Mouse (Mus musculus): ENCODE data around the gene Zfand2a. TPM values are rescaled to one million over a fixed set of nuclear protein-coding genes. Genes with fewer than 3 reads are reported as not detected.

Zfand2a gene
- polyA plus RNA-seq, 1 experiment from 2014 or later, result 10.7 TPM

- H3K27ac ChIP-seq, result no peak overlapping the region
- H3K4me1 ChIP-seq, result peaks cover 15% of the 10 kb centered on the region
- H3K9me3 ChIP-seq, result no peaks in the 10 kb centered on the region
- 86% methylated on average over 12 of the region's 12 CpGs for WGBS
- H3K4me3 ChIP-seq, result no peak overlapping the region
- peaks cover 12% of the 10 kb centered on the region; the same call in 1 of the 2 replicates for H3K27me3 ChIP-seq (ENCODE audit: insufficient read depth, poor library complexity, severe bottlenecking)
- DNase-seq (ENCODE audit: low spot score), result no peak
- H3K36me3 ChIP-seq, result 0 out of 2 replicates have a peak, but pooled peaks cover 2% of the 10 kb centered on the region
Measured at GRCm38 (mm10) chr5:139438440-139438839, 45.9 kb downstream of the Zfand2a start.

DNA sequence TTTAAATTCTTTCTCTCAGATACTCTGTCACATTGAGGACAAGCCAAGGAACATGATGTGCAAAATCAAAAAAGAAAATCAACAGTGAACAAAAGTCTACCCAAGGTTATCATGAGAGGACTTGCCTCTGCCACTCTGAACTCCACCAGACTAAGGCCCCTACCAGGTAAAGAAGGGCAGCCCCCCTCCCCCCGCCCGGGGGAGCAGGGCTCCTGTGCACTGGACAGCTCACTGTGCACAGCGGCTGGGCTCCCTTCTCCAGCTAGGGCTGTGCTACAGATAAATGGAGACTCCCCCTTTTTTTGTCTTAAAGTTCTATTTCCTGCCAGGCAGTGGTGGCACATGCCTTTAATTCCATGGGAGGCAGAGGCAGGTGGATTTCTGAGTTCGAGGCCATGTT lies 46.6 kb downstream of the Zfand2a start:
- H3K4me3 ChIP-seq, result no peak overlapping the region
- DNase-seq (ENCODE audit: low spot score), result no peak
- no peak overlapping the region for H3K27ac ChIP-seq
- 0 out of 2 replicates have a peak, but pooled peaks cover 2% of the 10 kb centered on the region for H3K36me3 ChIP-seq
- peaks cover 15% of the 10 kb centered on the region for H3K4me1 ChIP-seq
- H3K27me3 ChIP-seq (ENCODE audit: insufficient read depth, poor library complexity, severe bottlenecking), result peaks cover 13% of the 10 kb centered on the region
- 92% methylated on average over 4 of the region's 4 CpGs for WGBS
- H3K9me3 ChIP-seq, result no peaks in the 10 kb centered on the region

DNA sequence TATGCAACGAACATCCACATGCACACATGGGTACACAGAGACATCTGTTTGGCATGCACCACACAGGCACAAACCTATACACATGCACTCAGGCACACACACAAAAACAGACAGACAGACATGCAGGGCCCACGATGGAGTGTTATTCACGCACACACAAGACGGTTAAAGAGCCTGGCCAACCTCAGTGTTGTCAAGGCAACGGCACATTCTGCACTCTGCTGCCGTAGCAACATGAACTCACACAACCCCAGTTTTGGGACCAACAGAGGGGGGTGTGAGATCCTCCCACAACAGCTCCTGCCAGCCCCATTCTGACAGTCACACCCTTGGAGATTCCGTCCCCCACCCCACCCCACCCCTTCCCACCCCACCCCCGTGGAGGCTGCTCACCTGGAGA lies 49.4 kb downstream of the Zfand2a start:
- DNase-seq (ENCODE audit: low spot score), result no peak
- 0 out of 2 replicates have a peak, but pooled peaks cover 2% of the 10 kb centered on the region for H3K36me3 ChIP-seq
- no peak overlapping the region for H3K27ac ChIP-seq
- no peaks in the 10 kb centered on the region for H3K9me3 ChIP-seq
- WGBS, result 75% methylated on average over 8 of the region's 8 CpGs
- H3K27me3 ChIP-seq (ENCODE audit: insufficient read depth, poor library complexity, severe bottlenecking), result peaks cover 24% of the 10 kb centered on the region
- H3K4me1 ChIP-seq, result peaks cover 2% of the 10 kb centered on the region
- H3K4me3 ChIP-seq, result no peak overlapping the region

GRCm38 (mm10) chr5:139433842-139434568 lies 50.3 kb downstream of the Zfand2a start:
- WGBS, result 78% methylated on average over 9 of the region's 9 CpGs
- H3K4me1 ChIP-seq, result peaks cover 9% of the 10 kb centered on the region
- H3K4me3 ChIP-seq, result no peak overlapping the region
- H3K27ac ChIP-seq, result 0 out of 2 replicates have a peak overlapping the region, but pooled peaks have one; percentile 11
- no peak for DNase-seq (ENCODE audit: low spot score)
- no peaks in the 10 kb centered on the region for H3K9me3 ChIP-seq
- H3K36me3 ChIP-seq, result 0 out of 2 replicates have a peak, but pooled peaks cover 2% of the 10 kb centered on the region
- H3K27me3 ChIP-seq (ENCODE audit: insufficient read depth, poor library complexity, severe bottlenecking), result peaks cover 33% of the 10 kb centered on the region

GRCm38 (mm10) chr5:139432747-139433508 lies 51.4 kb downstream of the Zfand2a start:
- H3K36me3 ChIP-seq, result 0 out of 2 replicates have a peak, but pooled peaks cover 2% of the 10 kb centered on the region
- no peak for DNase-seq (ENCODE audit: low spot score)
- no peak overlapping the region for H3K27ac ChIP-seq
- peaks cover 9% of the 10 kb centered on the region for H3K4me1 ChIP-seq
- WGBS, result 79% methylated on average over 7 of the region's 7 CpGs
- H3K9me3 ChIP-seq, result no peaks in the 10 kb centered on the region
- peaks cover 39% of the 10 kb centered on the region for H3K27me3 ChIP-seq (ENCODE audit: insufficient read depth, poor library complexity, severe bottlenecking)
- H3K4me3 ChIP-seq, result no peak overlapping the region

DNA sequence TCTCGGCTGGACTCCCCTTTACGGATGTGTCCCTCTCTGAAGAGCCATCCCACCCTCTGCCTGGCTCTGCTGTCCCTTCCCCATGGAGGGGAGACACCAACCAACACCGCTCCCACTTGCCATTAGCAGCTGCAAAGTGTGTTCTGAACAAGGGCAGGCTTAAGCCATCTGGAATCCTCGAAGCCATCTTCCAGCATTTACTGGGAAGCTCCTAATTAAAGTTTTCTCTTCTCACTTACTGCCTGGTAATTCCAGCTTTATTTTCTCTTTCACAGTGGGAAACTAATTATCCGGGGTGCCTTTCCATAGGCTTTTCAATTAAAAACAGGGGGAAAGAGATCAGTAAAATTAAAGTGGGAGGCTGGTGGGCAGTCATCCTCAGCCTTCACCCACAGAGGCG lies 52.0 kb downstream of the Zfand2a start:
- 71% methylated on average over 6 of the region's 6 CpGs for WGBS

DNA sequence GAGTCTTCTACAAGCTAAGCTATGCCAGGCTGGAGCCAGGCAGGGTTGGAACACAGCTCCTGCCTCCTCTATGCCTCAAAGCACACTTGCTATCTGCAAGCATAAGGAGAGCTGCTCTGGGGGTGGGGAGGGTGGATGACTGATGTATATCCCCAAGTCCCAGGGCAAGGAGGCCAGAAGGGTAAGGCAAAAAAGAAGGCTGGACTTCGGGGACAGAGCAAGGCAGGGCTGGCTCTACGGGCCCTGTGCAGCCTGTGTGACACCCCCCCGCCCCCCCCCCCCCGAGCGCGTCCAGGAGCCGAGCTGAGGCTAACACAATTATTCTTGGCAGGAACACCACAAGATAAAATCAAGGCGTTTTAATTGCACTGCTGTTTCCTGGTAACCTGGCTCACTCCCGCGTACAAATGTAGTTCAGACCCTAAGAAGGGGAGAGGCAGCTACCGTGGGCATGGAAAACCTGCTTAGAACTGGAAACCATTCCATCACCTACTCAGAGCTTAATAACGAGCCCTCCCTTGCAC lies 54.5 kb downstream of the Zfand2a start:
- Histone ChIP-seq H3K9me3 (no peaks in the 10 kb centered on the region), H3K36me3 (peaks cover 2% of the 10 kb centered on the region; the same call in 1 of the 2 replicates), H3K27ac (no peak overlapping the region), H3K4me3 (no peak overlapping the region), H3K27me3 (ENCODE audit: insufficient read depth, poor library complexity, severe bottlenecking) (peaks cover 66% of the 10 kb centered on the region), H3K4me1 (peaks cover 12% of the 10 kb centered on the region)
- 62% methylated on average over 12 of the region's 12 CpGs for WGBS
- no peak for DNase-seq (ENCODE audit: low spot score)

More for the DNA sequence above, 52.0 kb downstream of the Zfand2a start:
- no peak overlapping the region for H3K27ac ChIP-seq
- H3K4me3 ChIP-seq, result no peak overlapping the region
- H3K9me3 ChIP-seq, result no peaks in the 10 kb centered on the region
- no peaks in the 10 kb centered on the region for H3K36me3 ChIP-seq
- peaks cover 9% of the 10 kb centered on the region for H3K4me1 ChIP-seq
- H3K27me3 ChIP-seq (ENCODE audit: insufficient read depth, poor library complexity, severe bottlenecking), result peaks cover 41% of the 10 kb centered on the region
- no peak for DNase-seq (ENCODE audit: low spot score)

- H3K27me3 ChIP-seq (ENCODE audit: insufficient read depth, poor library complexity, severe bottlenecking), result peaks cover 84% of the 10 kb centered on the region
- H3K36me3 ChIP-seq, result peaks cover 2% of the 10 kb centered on the region; the same call in 1 of the 2 replicates
- WGBS, result 77% methylated on average over 9 of the region's 9 CpGs
- H3K4me1 ChIP-seq, result peaks cover 17% of the 10 kb centered on the region
- no peak overlapping the region for H3K27ac ChIP-seq
- DNase-seq (ENCODE audit: low spot score), result no peak
- no peak overlapping the region for H3K4me3 ChIP-seq
- no peaks in the 10 kb centered on the region for H3K9me3 ChIP-seq
Measured at GRCm38 (mm10) chr5:139427989-139428388, 56.4 kb downstream of the Zfand2a start.

DNA sequence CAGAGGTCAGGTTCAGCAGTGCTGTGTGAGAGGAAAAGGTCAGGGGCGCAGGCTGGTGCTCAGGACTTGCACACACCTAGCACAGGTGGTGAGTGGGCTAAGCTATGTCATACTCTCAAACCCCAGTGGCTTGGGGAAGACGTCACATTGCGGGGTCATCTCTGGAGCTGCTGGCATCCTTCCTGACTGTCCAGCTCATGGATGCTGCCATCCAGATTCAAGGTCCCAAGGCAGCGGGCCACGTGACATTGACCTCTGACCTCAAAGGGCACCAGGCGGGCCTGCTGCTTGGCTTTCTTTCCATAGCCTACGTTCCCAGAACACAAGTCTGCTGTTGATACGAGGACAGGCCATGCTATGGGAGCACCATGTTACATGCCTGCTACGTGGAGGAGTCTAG lies 57.3 kb downstream of the Zfand2a start:
- no peak for DNase-seq (ENCODE audit: low spot score)
- Histone ChIP-seq H3K4me3 (no peak overlapping the region), H3K36me3 (peaks cover 2% of the 10 kb centered on the region; the same call in 1 of the 2 replicates), H3K27ac (no peak overlapping the region), H3K27me3 (ENCODE audit: insufficient read depth, poor library complexity, severe bottlenecking) (peaks cover 87% of the 10 kb centered on the region), H3K4me1 (peaks cover 18% of the 10 kb centered on the region), H3K9me3 (no peaks in the 10 kb centered on the region)
- WGBS, result 89% methylated on average over 9 of the region's 9 CpGs

GRCm38 (mm10) chr5:139425198-139425597 lies 59.2 kb downstream of the Zfand2a start:
- H3K9me3 ChIP-seq, result no peaks in the 10 kb centered on the region
- H3K4me1 ChIP-seq, result peaks cover 21% of the 10 kb centered on the region
- 79% methylated on average over 9 of the region's 9 CpGs for WGBS
- H3K27ac ChIP-seq, result no peak overlapping the region
- H3K4me3 ChIP-seq, result no peak overlapping the region
- peaks cover 2% of the 10 kb centered on the region; the same call in 1 of the 2 replicates for H3K36me3 ChIP-seq
- no peak for DNase-seq (ENCODE audit: low spot score)
- peaks cover 94% of the 10 kb centered on the region for H3K27me3 ChIP-seq (ENCODE audit: insufficient read depth, poor library complexity, severe bottlenecking)

DNA sequence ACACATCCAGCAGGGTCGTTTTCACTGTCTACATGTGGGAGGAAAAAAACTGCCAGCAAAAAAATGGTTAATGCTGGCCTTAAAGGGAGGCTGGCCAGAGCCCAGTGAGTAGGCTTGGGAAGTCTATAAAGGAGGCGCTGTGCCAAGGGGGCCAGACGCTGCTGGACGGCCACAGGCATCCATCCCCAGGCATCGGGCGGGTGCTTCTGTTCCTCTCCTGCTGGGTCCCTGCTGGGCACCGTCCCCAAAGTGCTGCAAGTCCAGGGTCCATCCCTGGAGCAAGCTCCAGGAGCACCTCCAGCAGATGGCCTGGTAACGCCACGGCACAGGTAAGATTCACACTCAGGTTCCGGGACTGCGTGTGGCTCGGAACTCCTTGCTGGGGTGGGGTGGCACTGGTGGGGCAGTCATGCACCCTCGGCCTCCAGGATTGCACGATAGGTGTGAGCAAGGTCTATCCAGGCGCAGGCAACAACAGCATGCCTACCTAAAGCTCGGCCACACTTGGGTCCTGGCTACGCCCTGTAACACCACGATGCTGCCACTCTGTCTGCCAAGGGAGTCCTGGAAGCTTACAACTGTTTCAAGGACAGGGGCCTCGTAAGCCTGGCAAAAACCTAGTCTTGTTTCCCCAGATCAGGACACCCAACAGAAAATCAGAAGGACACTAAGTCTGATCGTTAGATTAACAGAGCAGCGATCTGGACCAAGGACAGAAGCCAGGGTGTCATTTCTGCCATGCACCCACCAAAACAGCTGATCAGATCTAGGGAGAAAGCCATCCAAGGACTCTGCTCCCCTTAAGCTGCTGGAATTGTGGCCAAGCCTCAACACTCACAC lies 61.1 kb downstream of the Zfand2a start, which contains the start of gene Gper1:
Gper1 (plus strand) TSS at position 126 of the 840 bp plus-strand sequence.
- H3K4me3 ChIP-seq, result peak within 1 kb of the TSS; percentile 19; the same call in 1 of the 2 replicates
- H3K9me3 ChIP-seq, result no peaks in the 10 kb centered on the region
- H3K27ac ChIP-seq, result no peak within 1 kb of the TSS
- DNase-seq (ENCODE audit: low spot score), result no peak
- peaks cover 30% of the 10 kb centered on the region for H3K4me1 ChIP-seq
- peaks cover 2% of the 10 kb centered on the region; the same call in 1 of the 2 replicates for H3K36me3 ChIP-seq
- WGBS, result 62% methylated on average over 21 of the region's 21 CpGs
- peaks cover 85% of the 10 kb centered on the region for H3K27me3 ChIP-seq (ENCODE audit: insufficient read depth, poor library complexity, severe bottlenecking)

Data from heart, embryonic 10.5 days (tissue).